Mouse (Mus musculus): ENCODE data around the gene Il22ra1.

Gene Il22ra1

DNA sequence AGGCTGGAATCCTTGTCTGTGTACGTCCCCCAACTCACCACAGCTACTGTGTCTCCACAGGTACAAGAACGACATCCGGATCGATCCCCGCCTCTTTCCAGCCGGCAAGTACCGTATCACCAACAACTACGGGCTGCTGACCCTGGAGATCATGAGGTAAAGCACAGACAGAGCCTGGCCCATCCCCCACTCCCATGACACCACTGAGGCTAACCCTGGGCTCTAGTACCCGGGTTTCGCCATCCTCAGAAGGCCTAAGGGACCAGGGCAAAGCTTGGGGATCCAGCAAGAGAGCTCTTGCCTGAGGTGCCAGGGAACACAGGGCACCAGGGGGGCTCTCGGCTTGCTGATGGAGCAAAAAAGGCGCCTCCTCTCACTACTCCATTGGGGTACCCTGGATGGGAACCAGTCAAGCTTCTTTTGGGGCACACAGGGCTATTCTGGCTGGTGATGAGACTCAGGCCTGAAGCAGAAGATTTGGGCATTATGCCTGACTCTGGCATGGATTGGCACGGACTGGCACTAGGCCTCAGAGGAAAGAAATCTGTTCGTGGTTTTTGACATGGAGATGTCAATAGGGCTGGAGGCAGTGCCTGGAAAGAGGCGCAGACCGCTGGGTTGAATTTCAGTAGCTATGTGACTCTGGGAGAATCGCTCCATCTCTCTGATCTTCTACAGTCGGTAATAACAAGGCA lies 42.8 kb downstream of the Il22ra1 start:
- no peak for DNase-seq (ENCODE audit: low read depth, low spot score)

DNA sequence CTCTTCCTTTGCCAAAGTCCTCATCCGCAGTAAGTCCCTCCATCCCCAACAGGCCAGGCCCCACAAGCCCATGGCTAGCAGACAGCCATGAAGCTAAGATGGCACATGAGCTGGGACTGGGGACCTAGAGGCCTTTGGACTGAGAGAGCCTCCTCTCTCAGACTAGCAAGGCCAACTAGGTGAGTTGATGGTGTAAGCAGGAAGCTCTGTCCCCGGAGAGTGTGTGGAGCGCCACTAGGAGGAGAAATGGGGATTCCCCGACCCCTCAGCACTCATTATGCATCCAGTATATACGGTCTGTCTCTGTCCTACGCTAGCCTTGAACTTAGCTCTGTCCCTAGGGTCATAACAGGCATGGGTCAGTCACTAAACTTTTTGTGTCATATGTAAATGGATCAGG lies 43.6 kb downstream of the Il22ra1 start:
- DNase-seq (ENCODE audit: low read depth, low spot score): no peak

DNA sequence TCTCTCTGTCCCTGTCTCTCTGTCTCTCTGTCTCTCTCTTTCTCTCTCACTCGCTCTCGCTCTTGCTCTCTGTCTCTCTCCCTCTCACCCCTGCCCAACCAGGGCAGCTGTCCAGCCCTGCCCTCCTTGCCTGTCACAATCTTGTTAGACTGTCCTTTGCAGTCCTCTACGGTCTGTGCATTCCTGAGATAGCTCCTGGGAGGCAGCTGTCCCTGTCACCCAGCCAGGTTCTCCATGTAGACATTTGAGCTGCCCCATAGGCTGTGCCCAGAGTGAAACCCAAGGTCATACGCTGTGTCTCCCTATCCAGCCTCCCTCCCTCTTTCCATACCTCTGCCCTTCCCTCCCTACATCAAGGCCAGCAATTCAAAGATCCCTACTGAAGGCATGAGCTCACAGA lies 44.7 kb downstream of the Il22ra1 start:
- no peak for DNase-seq (ENCODE audit: low read depth, low spot score)

DNA sequence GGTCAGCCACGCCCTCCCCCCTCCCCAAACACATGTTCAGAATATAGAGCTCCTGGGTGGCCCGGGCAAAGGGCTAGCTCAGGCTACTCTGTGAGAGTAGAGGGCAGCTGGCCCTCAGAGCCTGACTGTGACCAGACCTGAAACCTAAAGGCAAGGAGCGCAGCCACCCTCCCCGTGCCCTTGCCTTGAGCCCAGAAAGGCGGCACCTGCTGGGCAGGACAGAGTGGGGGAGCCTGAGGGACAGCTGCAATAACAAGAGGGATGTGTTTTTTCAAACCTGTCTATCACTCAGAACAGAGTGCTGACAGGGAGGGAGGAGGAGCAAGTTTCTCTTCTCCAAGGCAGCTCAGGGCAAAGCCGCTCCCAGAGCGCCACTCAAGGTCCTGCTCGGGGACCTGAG lies 46.5 kb downstream of the Il22ra1 start:
- no peak for DNase-seq (ENCODE audit: low read depth, low spot score)

DNA sequence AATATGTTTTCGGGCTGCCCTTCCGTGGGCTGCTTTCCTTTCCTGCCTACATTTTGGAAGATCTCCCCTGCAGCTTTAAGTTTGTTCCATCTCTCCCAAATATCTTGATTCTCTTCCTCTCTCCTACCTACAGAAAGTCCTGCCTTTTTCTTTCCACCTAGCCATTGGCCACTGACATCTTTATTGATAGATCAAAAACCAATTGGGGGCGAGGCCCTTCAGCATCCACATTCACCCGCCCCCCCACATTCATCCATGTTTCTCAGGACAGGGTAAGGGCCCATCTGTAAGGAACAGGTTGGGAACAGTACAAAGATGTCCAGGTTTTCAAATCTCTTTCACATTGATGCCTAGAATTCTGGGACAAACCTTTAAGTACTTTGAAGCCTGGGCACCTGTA lies 48.9 kb downstream of the Il22ra1 start:
- no peak for DNase-seq (ENCODE audit: low read depth, low spot score)

DNA sequence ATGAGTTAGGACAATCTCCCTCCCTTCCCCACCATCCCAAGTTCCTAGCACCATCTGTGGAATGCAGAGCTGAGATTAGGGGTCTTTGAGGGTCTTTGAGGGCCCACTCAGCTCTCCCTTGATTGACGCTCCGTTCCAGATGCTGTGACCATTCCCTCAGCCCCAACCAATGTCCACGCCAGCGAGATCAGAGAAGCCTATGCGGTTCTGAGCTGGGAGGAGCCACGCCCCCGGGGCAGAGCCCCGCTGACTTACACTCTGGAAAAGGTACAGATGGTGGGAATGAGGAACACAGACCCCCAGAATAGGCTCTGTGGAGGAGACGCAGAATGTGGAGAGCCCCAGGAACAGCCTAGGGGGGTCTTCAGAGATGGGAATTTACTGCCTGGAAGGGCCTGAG lies 51.7 kb downstream of the Il22ra1 start:
- DNase-seq (ENCODE audit: low read depth, low spot score): no peak

DNA sequence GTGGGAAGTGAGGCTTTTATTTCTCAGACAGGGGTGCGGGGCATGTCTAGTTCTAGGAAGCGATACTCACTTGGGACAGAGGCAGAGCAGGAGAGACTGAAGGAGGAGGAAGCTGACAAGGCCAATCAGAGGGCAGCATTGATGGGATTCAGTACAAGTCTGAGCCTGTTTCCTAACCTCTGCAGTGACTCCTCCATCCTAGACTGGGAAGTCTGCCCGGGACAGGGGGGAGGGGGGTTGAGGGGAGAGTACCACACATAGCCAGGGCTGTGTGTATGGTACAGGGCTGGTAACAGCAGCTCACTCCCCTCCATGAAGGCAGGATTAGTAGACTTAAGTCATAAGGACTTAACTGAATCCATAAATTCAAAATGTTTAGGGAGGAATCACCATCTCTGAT lies 52.3 kb downstream of the Il22ra1 start:
- no peak for DNase-seq (ENCODE audit: low read depth, low spot score)

DNA sequence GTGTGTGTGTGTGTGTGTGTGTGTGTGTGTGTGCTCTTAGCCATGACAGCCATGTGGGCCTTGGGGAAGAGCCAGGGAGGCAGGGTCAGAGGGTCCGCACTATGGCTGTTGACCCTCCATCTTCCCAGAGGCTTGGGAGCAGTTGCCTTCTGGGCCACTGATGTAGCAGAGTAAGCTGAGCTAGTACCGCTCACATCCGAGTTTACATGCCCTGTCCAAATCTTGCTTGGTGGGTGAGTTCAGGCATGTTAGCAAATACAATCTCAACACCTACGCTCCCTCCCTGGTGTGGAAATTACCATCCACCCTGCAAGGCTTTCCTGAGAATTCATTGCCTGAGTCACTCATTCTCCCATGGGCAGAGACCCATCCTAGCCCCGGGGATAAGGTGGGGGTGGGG lies 53.3 kb downstream of the Il22ra1 start:
- DNase-seq (ENCODE audit: low read depth, low spot score): no peak

DNA sequence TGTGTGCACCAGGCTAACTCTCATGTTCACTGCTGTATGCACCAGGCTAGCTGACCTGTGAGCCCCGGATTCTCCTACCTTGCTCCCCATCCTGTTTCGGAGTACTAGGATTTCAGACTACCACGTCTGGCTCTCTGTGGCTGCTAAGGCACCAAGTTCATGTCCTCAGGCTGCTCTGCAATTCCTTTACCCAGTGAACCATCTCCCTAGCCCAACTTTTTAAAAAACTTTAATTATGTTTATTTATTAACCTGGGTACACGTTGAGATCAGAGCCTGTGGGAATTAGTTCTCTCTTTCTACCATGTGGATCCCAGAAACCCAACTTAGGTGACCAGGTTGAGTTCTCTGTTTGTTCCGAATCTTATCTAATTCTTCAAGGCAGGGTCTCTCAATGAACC lies 58.6 kb downstream of the Il22ra1 start:
- DNase-seq (ENCODE audit: low read depth, low spot score): no peak

DNA sequence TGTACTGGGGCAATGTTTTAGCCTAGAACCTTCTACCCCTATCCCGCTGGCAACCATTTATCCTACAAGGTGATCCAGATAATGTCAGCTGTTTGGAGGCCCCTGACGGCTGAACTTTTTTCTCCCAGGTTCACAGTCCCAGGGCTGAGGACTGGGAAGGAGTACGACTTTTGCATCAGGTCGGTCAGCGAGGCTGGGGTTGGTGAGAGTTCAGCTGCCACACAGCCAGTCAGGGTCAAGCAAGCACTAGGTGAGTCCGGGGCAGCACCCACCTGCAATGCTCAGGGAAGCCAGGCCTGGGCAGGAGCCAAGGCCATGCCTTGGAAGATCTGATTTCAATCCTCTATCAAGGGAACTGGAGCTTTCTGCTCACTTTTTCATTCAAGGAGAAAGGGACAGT lies 59.3 kb downstream of the Il22ra1 start:
- no peak for DNase-seq (ENCODE audit: low read depth, low spot score)

DNA sequence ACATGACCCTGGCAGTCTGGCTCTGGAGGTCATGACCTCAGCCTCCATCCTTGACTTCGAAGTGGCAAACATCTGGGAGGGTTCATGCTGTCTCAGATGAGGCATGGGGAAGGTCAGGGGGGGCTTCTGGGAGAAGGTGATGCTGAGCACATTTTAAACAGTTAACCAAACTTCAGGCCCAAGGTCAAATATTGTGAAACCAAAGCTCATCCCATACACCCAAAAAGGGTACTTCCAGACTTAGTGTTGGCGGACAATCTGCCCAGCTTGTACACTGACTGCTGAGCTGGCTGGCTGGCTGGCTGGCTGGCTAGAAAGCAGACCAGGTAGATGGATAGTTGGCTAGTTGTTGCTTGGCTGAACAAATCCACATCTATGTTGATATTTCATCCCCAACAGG lies 61.2 kb downstream of the Il22ra1 start:
- no peak for DNase-seq (ENCODE audit: low read depth, low spot score)

DNA sequence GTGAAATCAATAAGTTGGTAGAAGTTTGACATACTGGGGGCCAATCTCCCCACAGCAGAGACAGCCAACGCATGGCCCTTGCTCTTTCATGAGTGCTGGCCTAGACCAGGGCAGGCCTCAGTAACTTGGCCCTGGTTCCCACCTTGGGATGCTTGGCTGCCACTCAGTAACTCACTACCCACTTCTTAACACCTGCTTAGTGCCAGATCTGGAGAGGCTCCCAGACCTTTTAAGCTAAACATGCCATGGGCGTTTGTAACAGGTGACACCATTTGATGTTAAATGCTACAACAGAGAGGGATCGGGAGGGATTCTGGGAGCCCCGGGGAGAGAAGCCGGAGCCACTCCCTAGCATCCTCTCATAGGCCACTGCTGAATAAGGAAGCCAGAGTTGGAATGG lies 64.8 kb downstream of the Il22ra1 start:
- no peak for DNase-seq (ENCODE audit: low read depth, low spot score)

DNA sequence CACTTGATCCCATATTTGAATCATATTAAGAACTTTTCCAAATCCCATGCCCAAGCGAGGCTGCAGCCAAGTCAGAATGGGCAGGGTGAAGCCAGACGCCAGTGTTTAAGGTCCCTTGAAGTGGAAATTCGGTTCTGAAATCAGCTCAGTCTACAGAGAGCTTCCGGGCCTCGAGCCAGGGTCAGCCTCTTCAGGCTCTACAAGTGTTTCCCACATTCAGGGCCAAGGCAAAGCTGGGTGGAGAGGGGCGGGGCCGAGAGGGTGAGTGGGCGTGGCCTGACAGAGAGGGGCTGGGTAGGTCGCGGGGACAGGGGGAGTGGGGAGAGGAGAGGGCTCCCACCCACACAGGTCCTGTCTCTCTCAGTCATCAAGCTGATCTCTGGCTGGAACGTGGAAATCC lies 70.0 kb downstream of the Il22ra1 start:
- DNase-seq (ENCODE audit: low read depth, low spot score): no peak

DNA sequence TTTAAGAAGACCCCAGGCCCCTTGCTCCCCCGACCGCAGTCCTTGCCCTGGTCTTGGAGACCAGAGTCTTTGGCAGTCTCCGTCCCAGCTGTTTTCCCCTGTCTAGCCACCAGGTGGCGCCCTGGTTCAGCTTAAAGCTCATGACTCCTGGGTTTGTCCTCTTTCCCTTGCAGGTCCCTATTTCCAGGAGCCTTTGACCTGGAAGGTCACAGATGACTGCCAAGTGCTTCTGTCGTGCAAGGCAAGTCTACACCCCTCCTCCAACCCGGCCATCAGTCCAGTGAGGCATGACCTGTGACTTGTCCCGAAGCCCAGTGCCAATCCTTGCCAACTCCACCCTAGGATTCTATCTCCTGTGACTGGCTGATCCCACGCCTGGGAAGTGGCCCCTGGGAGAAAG lies 73.6 kb downstream of the Il22ra1 start:
- DNase-seq (ENCODE audit: low read depth, low spot score): peak; percentile 89
